Comparison of ENCODE assay signal across 19 mouse cellular contexts in the genomic region with DNA sequence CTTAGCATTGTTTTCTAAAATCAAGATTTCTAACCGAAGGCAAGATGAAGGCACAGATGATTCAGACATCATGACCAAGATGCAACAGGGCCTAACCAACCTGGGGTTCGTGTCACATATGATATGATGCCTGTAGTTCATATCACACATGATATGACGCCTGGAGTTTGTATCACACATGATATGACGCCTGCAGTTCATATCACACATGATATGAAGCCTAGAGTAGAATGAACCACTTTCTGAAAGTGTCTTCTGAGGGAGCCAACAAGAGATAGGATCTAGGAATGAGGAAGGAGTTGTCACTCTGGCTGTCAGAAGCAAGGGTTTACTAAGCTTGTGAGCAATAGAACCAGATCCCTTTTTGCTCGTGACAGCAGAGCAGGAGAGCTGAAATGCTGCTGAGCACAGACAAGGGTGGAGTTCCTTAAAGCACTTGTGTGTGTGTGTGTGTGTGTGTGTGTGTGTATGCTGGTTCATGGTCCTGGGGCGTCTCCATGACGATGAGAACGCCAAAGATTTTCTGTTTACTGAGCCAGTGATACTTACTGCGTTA. TPM values are rescaled to one million over a fixed set of nuclear protein-coding genes. Genes with fewer than 3 reads are reported as not detected.
DNase-seq lines count a peak whose midpoint lies in the region; ATAC-seq and TF ChIP-seq lines count a peak whose summit lies in the region.
"Had no signal": no experiment of that assay in that cellular context is flagged by ENCODE, and none has a peak within 500 bp of the region (broad histone marks: within the 10 kb centered on the region; RNA-seq: fewer than 3 reads in every experiment).

No protein-coding gene starts in this region.

- no peak overlapping the region; the same call in 1 of the 2 replicates for H3K4me2 ChIP-seq in kidney, embryonic 14.5 days (replicated peaks; ENCODE audit: low read depth, low read length)
- no peak overlapping the region for H3K4me2 ChIP-seq in kidney, embryonic 16.5 days (replicated peaks; ENCODE audit: low read depth, low read length)
- H3K4me2 ChIP-seq in intestine, postnatal 0 days (replicated peaks; ENCODE audit: low read depth) = no peak overlapping the region
- H3K4me2 ChIP-seq: forebrain, embryonic 13.5 days; heart, embryonic 13.5 days; hindbrain, embryonic 15.5 days had no signal

- H3K9ac ChIP-seq in kidney, embryonic 14.5 days (ENCODE audit: low read depth, low read length) = no peak overlapping the region
- no peak overlapping the region for H3K9ac ChIP-seq in kidney, embryonic 16.5 days (replicated peaks; ENCODE audit: low read length)
- H3K9ac ChIP-seq in MEL (ENCODE audit: control insufficient read depth, low read depth, low read length, poor library complexity, severe bottlenecking) = no peak overlapping the region; the same call in 1 of the 2 replicates
- no peak overlapping the region for H3K9ac ChIP-seq in intestine, postnatal 0 days (ENCODE audit: low read depth, low read length)
- H3K9ac ChIP-seq: forebrain, embryonic 13.5 days; forebrain, postnatal 0 days; heart, embryonic 13.5 days; hindbrain, embryonic 15.5 days had no signal

- WGBS in kidney, embryonic 14.5 days = 80% methylated on average over 9 of the region's 9 CpGs
- WGBS in kidney, embryonic 16.5 days = 76% methylated on average over 9 of the region's 9 CpGs
- 73% methylated on average over 9 of the region's 9 CpGs for WGBS in intestine, postnatal 0 days

- peaks cover 13% of the 10 kb centered on the region for H3K27me3 ChIP-seq in kidney, embryonic 14.5 days (ENCODE audit: control insufficient read depth, insufficient read depth, low read length)
- peaks cover 17% of the 10 kb centered on the region; the same call in 1 of the 2 replicates for H3K27me3 ChIP-seq in kidney, embryonic 16.5 days (ENCODE audit: insufficient read depth, low read length)
- no peaks in the 10 kb centered on the region for H3K27me3 ChIP-seq in MEL (ENCODE audit: control insufficient read depth in 1 of 2, insufficient read depth in 2 of 2, low read length in 2 of 2)
- no peaks in the 10 kb centered on the region; the same call in 1 of the 2 replicates for H3K27me3 ChIP-seq in intestine, postnatal 0 days (replicated peaks; ENCODE audit: control insufficient read depth, insufficient read depth, low read length)

- H3K4me3 ChIP-seq in kidney, embryonic 14.5 days (ENCODE audit: low read length) = peak overlapping the region; percentile 2; the same call in 1 of the 2 replicates
- H3K4me3 ChIP-seq in kidney, embryonic 16.5 days (ENCODE audit: low read length) = no peak overlapping the region
- peak overlapping the region in 1 of 2 experiments; percentile 10; a peak in 1 of 4 replicates for H3K4me3 ChIP-seq in MEL (ENCODE audit: control insufficient read depth in 1 of 2, insufficient read depth in 1 of 2, low read depth in 2 of 2, low read length in 2 of 2)
- H3K4me3 ChIP-seq in intestine, postnatal 0 days (ENCODE audit: low read depth, low read length) = no peak overlapping the region
- H3K4me3 ChIP-seq: embryonic facial prominence, embryonic 10.5 days; forebrain, embryonic 13.5 days; heart, embryonic 13.5 days; hindbrain, embryonic 15.5 days had no signal

- no peak for TF ChIP-seq CTCF in MEL (IDR thresholded peaks at IDR 0.05 in 2 of 3, conservative IDR thresholded peaks at IDR 0.05 in 1 of 3; ENCODE audit: control insufficient read depth in 1 of 3, insufficient read depth in 1 of 3, low read depth in 2 of 3, low read length in 3 of 3, poor library complexity in 1 of 3, severe bottlenecking in 1 of 3)
- TF ChIP-seq CTCF in intestine, postnatal 0 days (IDR thresholded peaks at IDR 0.05; ENCODE audit: low read depth) = no peak

- peak; percentile 84 to 88 for TF ChIP-seq EP300 in MEL (IDR thresholded peaks at IDR 0.05; ENCODE audit: low read depth in 1 of 2, low read length in 2 of 2)

- H3K4me1 ChIP-seq in kidney, embryonic 14.5 days (ENCODE audit: control insufficient read depth, insufficient read depth, low read length) = no peaks in the 10 kb centered on the region
- H3K4me1 ChIP-seq in kidney, embryonic 16.5 days (ENCODE audit: insufficient read depth, low read length) = peaks cover 4% of the 10 kb centered on the region; the same call in 1 of the 2 replicates
- peaks cover 0 to 18% of the 10 kb centered on the region in 2 experiments; a peak in 3 of 4 replicates for H3K4me1 ChIP-seq in MEL (ENCODE audit: control insufficient read depth in 1 of 2, insufficient read depth in 2 of 2, low read length in 2 of 2)
- H3K4me1 ChIP-seq in intestine, postnatal 0 days (replicated peaks; ENCODE audit: control insufficient read depth, insufficient read depth, low read length) = no peaks in the 10 kb centered on the region

- peak; percentile 90 for DNase-seq in MEL (ENCODE audit: low read depth, low spot score)
- DNase-seq in layer of hippocampus, postnatal 10 days (ENCODE audit: low spot score in 2 of 2) = no peak
- no peak for DNase-seq in heart, adult 11 months
- DNase-seq: adrenal gland, adult 2 months; cerebellum, adult 11-12 months; cerebellum, adult 9-11 months; cerebellum, postnatal 36 days; forebrain, postnatal 0 days; gastrocnemius, postnatal 14 days; heart, postnatal 36 days had no signal

- no peak for TF ChIP-seq POLR2A in MEL (IDR thresholded peaks at IDR 0.05; ENCODE audit: control insufficient read depth in 1 of 2, insufficient read depth in 1 of 2, low read depth in 1 of 2, low read length in 2 of 2, poor library complexity in 1 of 2)

- H3K27ac ChIP-seq in kidney, embryonic 14.5 days (ENCODE audit: low read depth, low read length) = no peak overlapping the region
- H3K27ac ChIP-seq in kidney, embryonic 16.5 days (ENCODE audit: low read length) = no peak overlapping the region
- H3K27ac ChIP-seq in MEL (ENCODE audit: control insufficient read depth, low read depth, low read length) = peak overlapping the region; percentile 82
- no peak overlapping the region for H3K27ac ChIP-seq in intestine, postnatal 0 days (ENCODE audit: low read depth, low read length)
- H3K27ac ChIP-seq: embryonic facial prominence, embryonic 10.5 days; forebrain, embryonic 13.5 days; heart, embryonic 13.5 days; hindbrain, embryonic 15.5 days had no signal

- no peak for ATAC-seq in kidney, embryonic 14.5 days (ENCODE audit: low FRiP score, low TSS enrichment)
- no peak for ATAC-seq in kidney, embryonic 16.5 days (ENCODE audit: low FRiP score, low TSS enrichment)
- ATAC-seq in granulocyte monocyte progenitor cell, adult 5-6 weeks (replicated peaks; ENCODE audit: poor library complexity, severe bottlenecking) = peak; percentile 21
- ATAC-seq in intestine, postnatal 0 days = no peak
- ATAC-seq: forebrain, embryonic 13.5 days; forebrain, postnatal 0 days had no signal

- no peaks in the 10 kb centered on the region for H3K36me3 ChIP-seq in kidney, embryonic 14.5 days (ENCODE audit: control insufficient read depth, insufficient read depth, low read length)
- H3K36me3 ChIP-seq in kidney, embryonic 16.5 days (ENCODE audit: insufficient read depth, low read length) = no peaks in the 10 kb centered on the region
- H3K36me3 ChIP-seq in MEL (ENCODE audit: control insufficient read depth in 1 of 2, insufficient read depth in 2 of 2, low read length in 2 of 2) = peaks cover 0 to 20% of the 10 kb centered on the region in 2 experiments; a peak in 2 of 4 replicates
- no peaks in the 10 kb centered on the region for H3K36me3 ChIP-seq in intestine, postnatal 0 days (ENCODE audit: control insufficient read depth, insufficient read depth)
- H3K36me3 ChIP-seq: embryonic facial prominence, embryonic 10.5 days; heart, embryonic 13.5 days; hindbrain, embryonic 15.5 days had no signal

- no peak for TF ChIP-seq RAD21 in MEL (IDR thresholded peaks at IDR 0.05; ENCODE audit: low read depth, low read length)

- peaks cover 10% of the 10 kb centered on the region for H3K79me2 ChIP-seq in MEL (ENCODE audit: control insufficient read depth, insufficient read depth, low read length, poor library complexity)

- no peaks in the 10 kb centered on the region for H3K9me3 ChIP-seq in kidney, embryonic 14.5 days (ENCODE audit: control insufficient read depth, low read length)
- H3K9me3 ChIP-seq in kidney, embryonic 16.5 days (ENCODE audit: low read length) = no peaks in the 10 kb centered on the region
- H3K9me3 ChIP-seq in MEL (replicated peaks; ENCODE audit: insufficient read depth, low read length) = no peaks in the 10 kb centered on the region
- no peaks in the 10 kb centered on the region for H3K9me3 ChIP-seq in intestine, postnatal 0 days (ENCODE audit: control insufficient read depth)
- H3K9me3 ChIP-seq: embryonic facial prominence, embryonic 10.5 days; forebrain, embryonic 13.5 days; heart, embryonic 13.5 days; hindbrain, embryonic 15.5 days had no signal

TF ChIP-seq in MEL, 35 proteins besides CTCF, POLR2A, EP300 and RAD21 (continues in another document):
- TF ChIP-seq MEF2A (IDR thresholded peaks at IDR 0.05; ENCODE audit: extremely low read depth, insufficient replicate concordance, low read depth, low read length, poor library complexity, severe bottlenecking) = no peak
- TF ChIP-seq ETS1 (IDR thresholded peaks at IDR 0.05; ENCODE audit: low read depth, low read length) = peak; percentile 93
- no peak for TF ChIP-seq POLR2AphosphoS5 (IDR thresholded peaks at IDR 0.05; ENCODE audit: borderline replicate concordance, low read depth, low read length)
- peak; percentile 59; the same call in 1 of the 2 replicates for TF ChIP-seq ELF1 (IDR thresholded peaks at IDR 0.05; ENCODE audit: low read depth, low read length)
- TF ChIP-seq MYB (IDR thresholded peaks at IDR 0.05; ENCODE audit: low read depth, low read length) = peak; percentile 20; the same call in 1 of the 2 replicates
- TF ChIP-seq E2F4 (IDR thresholded peaks at IDR 0.05; ENCODE audit: borderline replicate concordance, low read depth, low read length) = no peak
- no peak for TF ChIP-seq TAL1 (IDR thresholded peaks at IDR 0.05; ENCODE audit: low read length)
- peak; percentile 16; the same call in 1 of the 2 replicates for TF ChIP-seq ZC3H11A (IDR thresholded peaks at IDR 0.05; ENCODE audit: low read depth, low read length)
- TF ChIP-seq GABPA (IDR thresholded peaks at IDR 0.05; ENCODE audit: low read depth, low read length) = no peak
- peak; percentile 33; the same call in 1 of the 2 replicates for TF ChIP-seq KAT2A (conservative IDR thresholded peaks at IDR 0.05; ENCODE audit: low read depth, low read length)
- no peak for TF ChIP-seq MYC (IDR thresholded peaks at IDR 0.05; ENCODE audit: low read depth, low read length)

RNA-seq across cellular contexts. Expression of a gene that starts 2.3 kb away (rescaled TPM):
- 0.92 and 2.0 TPM in 2 replicates for polyA plus RNA-seq in kidney, embryonic 14.5 days (2014; fragmentation: Nextera tagmentation; extraction: Ambion mirVana)
- polyA plus RNA-seq in kidney, embryonic 16.5 days (2015; fragmentation: Nextera tagmentation; extraction: Ambion mirVana) = 0.91 and 0.94 TPM in 2 replicates
- total RNA-seq in MEL (2012; rRNA removed) = 4.3 and 7.8 TPM in 2 replicates
- polyA plus RNA-seq in MEL (2012; ENCODE audit: insufficient read depth in 1 of 2, insufficient read length in 2 of 2, low read depth in 1 of 2, low replicate concordance in 2 of 2, missing spikeins in 1 of 2) = 10 to 100 TPM; 19.0 to 50.6 TPM
- total RNA-seq in granulocyte monocyte progenitor cell, adult 5-6 weeks (2014; fragmentation: Nextera tagmentation) = 8.8 and 11.3 TPM in 2 replicates
- total RNA-seq in granulocyte monocyte progenitor cell, adult 5-6 weeks (2017) = 1.9 and 2.3 TPM in 2 replicates
- 1 to 10 TPM; 1.7 to 2.1 TPM for total RNA-seq in layer of hippocampus, postnatal 10 days (2021)
- 2.2 and 2.5 TPM in 2 replicates for polyA plus RNA-seq in intestine, postnatal 0 days (2015; fragmentation: Nextera tagmentation; extraction: Ambion mirVana)
- total RNA-seq: gastrocnemius, adult 18-20 months had no signal
